Mouse (Mus musculus) lung, postnatal 36 days (tissue): ENCODE data around the gene Gdf3.
"Not testable (repeated sequence)": the region's sequence is repeated elsewhere in the genome, so short reads cannot be mapped to it uniquely, and the experiment has no call there.

ENCODE experiments used
- DNase-seq: peaks from one replicate; pipeline ENCODE4 v3.0.0; 2022; ENCODE audit warnings: mixed read lengths

Gene Gdf3

GRCm38 (mm10) chr6:122604260-122604659, 5.6 kb downstream of the Gdf3 start:
- DNase-seq, result no peak

GRCm38 (mm10) chr6:122602992-122603322, 6.9 kb downstream of the Gdf3 start:
- DNase-seq, result no peak

GRCm38 (mm10) chr6:122602242-122602991, 7.5 kb downstream of the Gdf3 start, which contains the start of gene Apobec1:
Apobec1 (minus strand) TSS chr6:122602444.
- peak; percentile 93 for DNase-seq

GRCm38 (mm10) chr6:122601615-122602014, 8.3 kb downstream of the Gdf3 start:
- DNase-seq, result no peak

- no peak for DNase-seq
Observed at GRCm38 (mm10) chr6:122601031-122601430, 8.9 kb downstream of the Gdf3 start.

- DNase-seq, result no peak
Observed at GRCm38 (mm10) chr6:122600066-122600646, 9.7 kb downstream of the Gdf3 start.

GRCm38 (mm10) chr6:122599054-122599737, 10.7 kb downstream of the Gdf3 start:
- no peak for DNase-seq

- DNase-seq, result no peak
Observed at GRCm38 (mm10) chr6:122598436-122598835, 11.5 kb downstream of the Gdf3 start.

- DNase-seq, result no peak
Observed at GRCm38 (mm10) chr6:122598014-122598413, 11.9 kb downstream of the Gdf3 start.

GRCm38 (mm10) chr6:122596608-122597007, 13.3 kb downstream of the Gdf3 start:
- no peak for DNase-seq

- DNase-seq, result peak; percentile 71
Observed at GRCm38 (mm10) chr6:122595637-122596036, 14.2 kb downstream of the Gdf3 start.

- no peak for DNase-seq
Observed at GRCm38 (mm10) chr6:122592905-122593304, 17.0 kb downstream of the Gdf3 start.

- no peak for DNase-seq
Observed at GRCm38 (mm10) chr6:122591027-122591758, 18.7 kb downstream of the Gdf3 start.

GRCm38 (mm10) chr6:122579086-122579485, 30.8 kb downstream of the Gdf3 start:
- DNase-seq, result no peak

GRCm38 (mm10) chr6:122577030-122577429, 32.9 kb downstream of the Gdf3 start:
- DNase-seq, result no peak

GRCm38 (mm10) chr6:122575037-122575436, 34.9 kb downstream of the Gdf3 start:
- not testable (repeated sequence) for DNase-seq

- no peak for DNase-seq
Observed at GRCm38 (mm10) chr6:122571617-122571959, 38.3 kb downstream of the Gdf3 start.

GRCm38 (mm10) chr6:122570695-122571616, 38.9 kb downstream of the Gdf3 start:
- DNase-seq, result peak; percentile 56

- DNase-seq, result no peak
Observed at GRCm38 (mm10) chr6:122569762-122570161, 40.1 kb downstream of the Gdf3 start.

GRCm38 (mm10) chr6:122569113-122569512, 40.8 kb downstream of the Gdf3 start:
- DNase-seq, result no peak

- no peak for DNase-seq
Observed at GRCm38 (mm10) chr6:122565070-122565784, 44.7 kb downstream of the Gdf3 start.

GRCm38 (mm10) chr6:122562463-122562862, 47.4 kb downstream of the Gdf3 start:
- peak; percentile 75 for DNase-seq
